Mouse (Mus musculus) C2C12 (cell line): Measurements from ENCODE around the gene Ank. TPM values are rescaled to one million over a fixed set of nuclear protein-coding genes. Genes with fewer than 3 reads are reported as not detected.

Source experiments
- H3K27me3 ChIP-seq: one replicate; pipeline ENCODE4 v1.6.1; 2011; ENCODE audit not compliant: control insufficient read depth, insufficient read depth, insufficient read length
- H3K36me3 ChIP-seq: one replicate; pipeline ENCODE4 v1.6.1; 2011; ENCODE audit not compliant: control insufficient read depth, insufficient read depth
- H3K4me3 ChIP-seq: one replicate; pipeline ENCODE4 v1.5.1; 2011; ENCODE audit warnings: mild to moderate bottlenecking, control low read depth; ENCODE audit not compliant: poor library complexity, insufficient read depth, severe bottlenecking
- H3K79me2 ChIP-seq: one replicate; pipeline ENCODE4 v1.6.1; 2011; ENCODE audit not compliant: control insufficient read depth, insufficient read depth
- H3K79me3 ChIP-seq: one replicate; pipeline ENCODE4 v1.6.1; 2011; ENCODE audit warnings: low read depth, control low read depth
- H3ac ChIP-seq: one replicate; pipeline ENCODE3; 2011; ENCODE audit warnings: low read depth; ENCODE audit not compliant: control insufficient read depth, insufficient read length
- CEBPB ChIP-seq: IDR thresholded peaks from one replicate; pipeline ENCODE4 v1.6.1; 2011; ENCODE audit warnings: low read depth, mild to moderate bottlenecking, control low read depth, moderate library complexity
- CTCF ChIP-seq: IDR thresholded peaks from one replicate; pipeline ENCODE4 v1.5.1; 2011; ENCODE audit not compliant: control insufficient read depth, insufficient read depth, insufficient read length
- FOSL1 ChIP-seq: IDR thresholded peaks from one replicate; pipeline ENCODE4 v1.8.0; 2011; ENCODE audit warnings: mild to moderate bottlenecking, low read length; ENCODE audit not compliant: poor library complexity, insufficient read depth, severe bottlenecking
- MAX ChIP-seq: IDR thresholded peaks from one replicate; pipeline ENCODE4 v1.6.1; 2011; ENCODE audit warnings: mild to moderate bottlenecking, control low read depth
- MYOD1 ChIP-seq: IDR thresholded peaks from one replicate; pipeline ENCODE4 v1.6.1; 2011; ENCODE audit warnings: low read depth; ENCODE audit not compliant: control insufficient read depth, insufficient read length
- MYOG ChIP-seq: IDR thresholded peaks from one replicate; pipeline ENCODE4 v1.6.1; 2011; ENCODE audit not compliant: control insufficient read depth, insufficient read length; ENCODE audit errors: extremely low read depth
- USF1 ChIP-seq: IDR thresholded peaks from one replicate; pipeline ENCODE4 v1.6.1; 2011; ENCODE audit warnings: low read depth, mild to moderate bottlenecking, control low read depth, moderate library complexity
- polyA plus RNA-seq: library from polyadenylated mRNA; unstranded; fragments of >200 nt; fragmentation: generic; extraction: Trizol; gene quantifications from one replicate; pipeline ENCODE4 v1.2.1, GENCODE M21; 2012; ENCODE audit warnings: missing spikeins

Gene Ank
- polyA plus RNA-seq, 1 experiment = 292 TPM

DNA sequence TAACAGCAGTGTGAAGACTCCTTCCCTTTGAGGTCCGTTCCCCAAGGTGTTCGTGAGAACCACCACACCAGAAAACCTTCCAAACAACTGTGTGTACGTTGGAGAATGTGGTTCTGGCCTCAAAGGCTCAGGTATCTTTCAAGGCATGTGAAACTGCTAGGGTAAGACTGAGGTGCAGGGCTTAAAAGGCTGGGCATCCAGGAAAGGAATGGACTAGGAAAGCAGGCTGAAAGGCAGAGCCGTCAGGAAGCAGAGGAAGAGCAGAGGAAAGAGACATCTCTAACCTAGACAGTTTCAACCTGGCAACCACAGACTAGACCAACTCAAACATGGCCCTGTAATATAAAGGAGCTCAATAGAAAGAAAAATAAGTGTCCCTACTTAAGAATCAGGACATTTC, 162.6 kb downstream of the Ank start:
- Histone ChIP-seq H3K79me3 (peaks cover 60% of the 10 kb centered on the region), H3K36me3 (peaks cover 44% of the 10 kb centered on the region), H3K4me3 (peak overlapping the region; percentile 79), H3K27me3 (no peaks in the 10 kb centered on the region), H3K79me2 (peaks cover 73% of the 10 kb centered on the region), H3ac (no peak overlapping the region)
- TF ChIP-seq MAX (no peak), MYOG (no peak), USF1 (no peak), CTCF (no peak), MYOD1 (no peak)

DNA sequence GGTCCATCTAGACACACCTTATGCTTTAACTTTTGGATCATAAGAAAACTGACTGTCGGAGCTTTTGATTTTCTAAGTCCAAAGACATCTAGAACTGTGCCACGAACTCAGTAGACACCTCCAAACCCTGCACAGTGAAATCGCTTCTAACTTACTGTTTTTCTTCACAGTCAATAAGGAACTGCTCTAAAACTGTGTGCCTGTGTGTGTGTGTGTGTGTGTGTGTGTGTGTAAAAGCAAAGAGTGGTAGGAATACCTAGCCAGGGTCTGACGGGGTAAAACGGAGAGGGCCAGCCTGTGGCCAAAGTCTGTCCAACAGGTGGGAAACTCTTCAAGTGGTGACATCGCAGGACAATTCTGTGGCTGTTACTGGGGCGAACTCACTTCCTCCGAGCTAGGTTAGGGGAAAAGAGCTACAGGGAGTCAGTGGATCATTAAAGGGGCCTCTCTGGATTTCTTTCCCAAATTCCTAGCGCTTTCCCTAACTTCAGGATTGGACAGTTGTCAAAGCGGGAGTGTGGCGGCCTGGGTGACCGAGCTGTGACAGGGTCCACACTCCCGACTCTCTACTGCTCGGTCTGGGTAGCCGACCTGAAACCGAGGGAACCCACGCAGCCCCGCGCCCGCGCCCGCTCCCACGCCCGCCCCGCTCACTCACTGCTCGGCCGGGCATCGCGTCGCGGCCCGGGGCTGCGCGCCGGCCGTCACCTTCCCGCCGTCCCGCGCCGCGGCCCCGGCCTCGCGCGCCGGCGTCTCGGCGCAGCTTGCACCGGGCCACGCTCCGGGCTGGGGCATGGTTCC, 163.5 kb downstream of the Ank start:
- peaks cover 5% of the 10 kb centered on the region for H3K27me3 ChIP-seq
- peak overlapping the region; percentile 96 for H3ac ChIP-seq
- peaks cover 36% of the 10 kb centered on the region for H3K36me3 ChIP-seq
- H3K79me2 ChIP-seq = peaks cover 63% of the 10 kb centered on the region
- TF ChIP-seq MAX (no peak), USF1 (no peak), MYOD1 (no peak), MYOG (no peak), CEBPB (no peak)
- peaks cover 51% of the 10 kb centered on the region for H3K79me3 ChIP-seq
- peak overlapping the region; percentile 79 for H3K4me3 ChIP-seq

DNA sequence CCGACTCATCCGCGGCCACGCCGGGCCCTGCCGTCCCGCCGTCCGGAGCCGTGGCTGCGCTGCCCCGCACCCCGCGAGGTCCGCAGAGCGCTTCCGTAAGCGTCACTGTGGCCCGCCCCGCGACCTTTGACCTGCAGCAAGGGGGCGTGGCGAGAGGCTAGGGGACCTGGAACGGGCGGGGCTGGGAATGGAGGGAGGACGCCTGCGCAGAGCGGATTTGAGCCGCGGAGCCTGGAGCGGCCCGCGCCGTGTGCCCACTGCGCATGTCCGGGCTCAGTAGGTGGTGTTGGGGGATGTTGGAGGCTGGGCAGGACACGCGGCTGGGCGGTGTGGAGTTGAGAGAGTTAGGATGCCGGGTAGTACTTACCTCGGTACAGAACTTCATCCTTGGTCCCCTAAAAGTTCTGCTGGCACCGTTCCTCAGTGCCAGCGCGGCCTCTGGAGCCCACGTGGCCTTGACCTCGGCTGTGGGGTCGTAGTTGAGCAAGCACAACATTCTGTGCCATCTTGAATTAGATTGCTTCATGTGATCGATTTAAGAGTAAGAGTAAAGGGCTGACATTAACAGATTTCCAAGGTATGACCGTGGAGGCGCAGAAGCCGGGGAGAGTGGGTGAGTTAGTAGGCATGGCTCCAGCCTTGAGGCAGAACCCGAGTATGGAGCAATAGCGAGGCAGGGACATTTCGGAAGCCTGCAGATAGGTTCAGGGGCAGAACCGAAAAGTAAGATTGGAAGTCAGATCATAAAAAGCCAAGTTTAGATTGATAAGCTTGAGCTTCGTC, 164.3 kb downstream of the Ank start, which contains the start of gene Otulin:
Gene Otulin (minus strand): TSS at position 93 of the 783 bp plus-strand sequence.
- peaks cover 28% of the 10 kb centered on the region for H3K36me3 ChIP-seq
- peak within 1 kb of the TSS; percentile 96 for H3ac ChIP-seq
- H3K79me3 ChIP-seq = peaks cover 43% of the 10 kb centered on the region
- peaks cover 55% of the 10 kb centered on the region for H3K79me2 ChIP-seq
- peaks cover 5% of the 10 kb centered on the region for H3K27me3 ChIP-seq
- peak within 1 kb of the TSS; percentile 79 for H3K4me3 ChIP-seq
- TF ChIP-seq MAX (peak; percentile 91), MYOD1 (no peak)

DNA sequence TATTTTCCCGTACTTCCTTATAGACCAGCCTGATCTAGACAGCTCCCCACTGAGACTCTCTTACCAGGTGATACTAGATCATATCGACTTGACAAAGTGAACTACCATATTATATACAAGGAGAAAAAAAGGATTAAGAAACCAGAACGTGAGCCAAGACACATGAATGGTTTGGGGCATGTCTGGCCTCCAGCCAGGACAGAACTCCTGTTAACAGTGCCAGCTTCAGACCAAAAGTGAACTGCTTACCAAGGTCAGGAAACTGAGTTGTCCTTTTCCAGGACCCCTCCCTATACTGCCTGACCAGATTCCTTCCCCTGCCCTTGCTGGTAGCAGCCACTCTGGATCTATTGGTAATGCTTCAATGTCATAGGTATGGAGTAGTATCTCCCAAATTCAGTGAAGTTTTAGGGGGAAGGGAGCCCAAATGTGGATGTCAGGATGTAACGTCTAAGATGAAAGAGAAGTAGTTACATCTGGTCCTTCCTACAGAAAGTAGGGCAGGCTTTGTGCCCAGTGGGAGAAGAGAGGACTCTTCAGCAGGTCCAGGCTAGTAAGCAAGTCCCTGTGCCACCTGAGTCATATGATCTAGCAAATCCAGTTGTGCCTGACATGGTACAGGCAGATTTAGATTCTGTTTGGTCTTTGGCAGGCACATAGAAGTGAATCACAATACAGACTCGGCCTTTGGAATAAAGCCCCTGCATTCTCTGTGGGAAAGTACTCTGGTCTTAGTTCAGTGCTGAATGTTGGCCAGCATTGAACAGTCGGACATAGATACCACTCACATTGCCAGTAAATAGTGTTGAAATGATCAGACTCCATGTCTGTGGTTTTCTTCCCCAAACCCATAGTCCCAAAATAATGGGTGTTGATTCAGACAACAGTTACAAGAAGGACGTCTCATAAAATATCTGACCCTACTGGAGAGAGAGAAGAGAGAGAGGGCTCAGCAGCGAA, 167.7 kb downstream of the Ank start:
- Histone ChIP-seq H3K79me2 (peaks cover 21% of the 10 kb centered on the region), H3K4me3 (no peak overlapping the region), H3K27me3 (peaks cover 12% of the 10 kb centered on the region), H3K79me3 (peaks cover 10% of the 10 kb centered on the region), H3K36me3 (no peaks in the 10 kb centered on the region), H3ac (no peak overlapping the region)
- TF ChIP-seq MYOG (no peak), CEBPB (no peak), MAX (no peak), FOSL1 (no peak), USF1 (no peak), MYOD1 (no peak), CTCF (no peak)

DNA sequence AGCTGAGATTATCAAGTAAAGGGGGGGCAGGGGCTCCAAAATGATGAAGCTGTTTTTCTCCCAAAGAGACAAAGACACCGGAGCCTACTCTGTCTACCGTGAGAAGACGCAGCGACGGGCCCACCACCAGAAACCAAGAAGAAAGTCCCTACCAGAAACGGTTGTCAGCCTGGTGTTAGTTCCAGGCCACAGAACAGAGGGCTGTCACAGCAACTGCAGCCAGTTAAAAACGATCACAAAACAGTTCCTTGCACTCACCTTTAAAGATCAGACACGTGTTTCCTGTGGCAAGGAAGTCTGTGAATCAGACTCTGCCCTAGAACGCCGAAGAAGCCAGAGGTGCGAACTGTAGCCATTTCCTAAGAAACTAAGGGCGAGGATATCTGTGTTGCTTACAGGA, 174.7 kb downstream of the Ank start:
- Histone ChIP-seq H3K79me2 (no peaks in the 10 kb centered on the region), H3K36me3 (no peaks in the 10 kb centered on the region), H3ac (no peak overlapping the region), H3K27me3 (peaks cover 31% of the 10 kb centered on the region), H3K79me3 (no peaks in the 10 kb centered on the region), H3K4me3 (no peak overlapping the region)
- TF ChIP-seq FOSL1 (no peak), MYOD1 (no peak), MYOG (no peak), CEBPB (no peak), MAX (no peak), USF1 (no peak), CTCF (no peak)
